Mouse (Mus musculus): Measurements from ENCODE around the gene Pfkm. TPM values are rescaled to one million over a fixed set of nuclear protein-coding genes. Genes with fewer than 3 reads are reported as not detected.

Gene Pfkm
- polyA plus RNA-seq, 1 experiment from 2014 or later = 65.0 TPM

DNA sequence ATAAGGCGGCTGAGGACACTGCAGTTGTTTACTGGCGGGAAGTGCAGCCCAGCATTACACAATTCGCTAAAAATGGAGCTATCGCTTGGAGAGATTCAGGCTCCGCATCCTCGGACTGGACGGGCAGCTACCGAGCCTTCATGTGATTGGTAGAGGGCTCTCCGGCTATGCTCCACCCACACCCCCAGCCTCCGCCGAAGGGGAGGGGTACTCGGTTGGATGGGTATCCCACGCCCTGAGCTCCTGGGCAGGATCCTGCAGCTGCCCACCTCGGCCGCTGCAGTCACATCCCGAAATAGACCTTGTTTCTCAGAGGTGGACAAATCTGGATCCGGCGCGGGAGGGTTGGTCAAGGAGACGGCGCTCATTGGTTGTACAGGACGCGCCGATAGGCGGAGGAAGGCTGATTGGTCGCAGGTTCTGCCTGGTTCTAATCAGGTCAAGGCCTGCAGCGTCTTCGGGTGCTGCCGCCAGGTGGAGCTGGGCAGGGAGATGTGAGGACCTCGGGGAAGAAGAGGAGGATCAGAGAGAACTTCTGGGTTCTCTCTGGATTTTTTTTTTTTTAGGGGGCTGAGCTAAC lies 88.8 kb downstream of the Pfkm start:
- Histone ChIP-seq H3K27ac (ENCODE audit: low read depth, low read length) (0 out of 2 replicates have a peak overlapping the region, but pooled peaks have one; percentile 36), H3K9me3 (replicated peaks; ENCODE audit: control insufficient read depth, low read length) (no peaks in the 10 kb centered on the region), H3K4me2 (ENCODE audit: low read length) (peak overlapping the region; percentile 83), H3K36me3 (ENCODE audit: control insufficient read depth, insufficient read depth, low read length) (no peaks in the 10 kb centered on the region), H3K9ac (ENCODE audit: low read length) (peak overlapping the region; percentile 57), H3K4me3 (ENCODE audit: low read depth, low read length) (peak overlapping the region; percentile 51), H3K27me3 (replicated peaks; ENCODE audit: control insufficient read depth, insufficient read depth, low read length) (no peaks in the 10 kb centered on the region), H3K4me1 (ENCODE audit: control insufficient read depth, insufficient read depth, low read length) (0 out of 2 replicates have a peak, but pooled peaks cover 3% of the 10 kb centered on the region)
- peak; percentile 91 for DNase-seq (ENCODE audit: low spot score)
- peak; percentile 98 for ATAC-seq
- WGBS = under 1% methylated on average over 30 of the region's 30 CpGs

Other genes with a start within 250 kb of the Pfkm start
- 19.5 and 20.0 TPM in 2 replicates for gene Hdac7, start 248.1 kb upstream of the Pfkm start, polyA plus RNA-seq (2014; fragmentation: Nextera tagmentation; extraction: Ambion mirVana)
- 0.20 TPM in 1 of 2 replicates, not detected in the other for gene Vdr, start 182.0 kb upstream of the Pfkm start, polyA plus RNA-seq (2014; fragmentation: Nextera tagmentation; extraction: Ambion mirVana)
- 71.7 and 75.2 TPM in 2 replicates for gene Tmem106c, start 128.4 kb upstream of the Pfkm start, polyA plus RNA-seq (2014; fragmentation: Nextera tagmentation; extraction: Ambion mirVana)
- 19.4 and 23.9 TPM in 2 replicates for gene Col2a1, start 87.9 kb upstream of the Pfkm start, polyA plus RNA-seq (2014; fragmentation: Nextera tagmentation; extraction: Ambion mirVana)
- gene Senp1, start 1.2 kb downstream of the Pfkm start, polyA plus RNA-seq (2014; fragmentation: Nextera tagmentation; extraction: Ambion mirVana) = 21.7 and 24.8 TPM in 2 replicates
- 60.5 and 62.2 TPM in 2 replicates for gene Asb8, start 73.0 kb downstream of the Pfkm start, polyA plus RNA-seq (2014; fragmentation: Nextera tagmentation; extraction: Ambion mirVana)
- gene Ccdc184, start 74.6 kb downstream of the Pfkm start, polyA plus RNA-seq (2014; fragmentation: Nextera tagmentation; extraction: Ambion mirVana) = 42.6 and 52.2 TPM in 2 replicates
- not detected in 2 replicates for gene Olfr288, start 103.0 kb downstream of the Pfkm start, polyA plus RNA-seq (2014; fragmentation: Nextera tagmentation; extraction: Ambion mirVana)
- gene Gm44579, start 128.4 kb downstream of the Pfkm start, polyA plus RNA-seq (2014; fragmentation: Nextera tagmentation; extraction: Ambion mirVana) = not detected in 2 replicates
- gene Olfr287, start 128.5 kb downstream of the Pfkm start, polyA plus RNA-seq (2014; fragmentation: Nextera tagmentation; extraction: Ambion mirVana) = not detected in 2 replicates
- gene Olfr286, start 141.9 kb downstream of the Pfkm start, polyA plus RNA-seq (2014; fragmentation: Nextera tagmentation; extraction: Ambion mirVana) = not detected in 2 replicates
- not detected in 2 replicates for gene H1fnt, start 164.7 kb downstream of the Pfkm start, polyA plus RNA-seq (2014; fragmentation: Nextera tagmentation; extraction: Ambion mirVana)
- gene Zfp641, start 203.6 kb downstream of the Pfkm start, polyA plus RNA-seq (2014; fragmentation: Nextera tagmentation; extraction: Ambion mirVana) = 2.8 and 3.7 TPM in 2 replicates
- gene Olfr285, start 224.8 kb downstream of the Pfkm start, polyA plus RNA-seq (2014; fragmentation: Nextera tagmentation; extraction: Ambion mirVana) = not detected in 2 replicates
- not detected in 2 replicates for gene Olfr284, start 248.4 kb downstream of the Pfkm start, polyA plus RNA-seq (2014; fragmentation: Nextera tagmentation; extraction: Ambion mirVana)